Mouse (Mus musculus) brain, embryonic 18.5 days (tissue): ENCODE data around the gene Dctpp1.

Experiments
- DNase-seq: peaks from one replicate; pipeline ENCODE4 v3.0.0-alpha.2; 2012; ENCODE audit warnings: low read depth, low spot score

Gene Dctpp1

GRCm38 (mm10) chr7:127260309-127261111 is at the start of gene Dctpp1:
Gene Dctpp1, minus strand, starts transcription at chr7:127260709.
- peak; percentile 98 for DNase-seq

GRCm38 (mm10) chr7:127309951-127310350 is 49.4 kb upstream of the Dctpp1 start:
- DNase-seq = no peak

- DNase-seq = peak; percentile 37
Observed at GRCm38 (mm10) chr7:127308887-127309286, 48.4 kb upstream of the Dctpp1 start.

GRCm38 (mm10) chr7:127308431-127308830 is 47.9 kb upstream of the Dctpp1 start:
- no peak for DNase-seq

GRCm38 (mm10) chr7:127297586-127298193 is 37.2 kb upstream of the Dctpp1 start:
- no peak for DNase-seq

- no peak for DNase-seq
Observed at GRCm38 (mm10) chr7:127296786-127297555, 36.5 kb upstream of the Dctpp1 start.

- DNase-seq = no peak
Observed at GRCm38 (mm10) chr7:127296098-127296497, 35.6 kb upstream of the Dctpp1 start, which contains the start of gene Itgal. Gene Itgal, plus strand, starts transcription at chr7:127296260.

- no peak for DNase-seq
Observed at GRCm38 (mm10) chr7:127290142-127290541, 29.6 kb upstream of the Dctpp1 start.

GRCm38 (mm10) chr7:127289306-127289705 is 28.8 kb upstream of the Dctpp1 start:
- DNase-seq = no peak

- no peak for DNase-seq
Observed at GRCm38 (mm10) chr7:127287940-127288339, 27.4 kb upstream of the Dctpp1 start.

- no peak for DNase-seq
Observed at GRCm38 (mm10) chr7:127285154-127285553, 24.6 kb upstream of the Dctpp1 start.

- DNase-seq = no peak
Observed at GRCm38 (mm10) chr7:127282190-127282589, 21.7 kb upstream of the Dctpp1 start.

- DNase-seq = no peak
Observed at GRCm38 (mm10) chr7:127281114-127281513, 20.6 kb upstream of the Dctpp1 start.

- DNase-seq = no peak
Observed at GRCm38 (mm10) chr7:127280092-127280491, 19.6 kb upstream of the Dctpp1 start.

- no peak for DNase-seq
Observed at GRCm38 (mm10) chr7:127278311-127278710, 17.8 kb upstream of the Dctpp1 start.

GRCm38 (mm10) chr7:127276519-127276961 is 16.0 kb upstream of the Dctpp1 start:
- no peak for DNase-seq

GRCm38 (mm10) chr7:127273925-127274789 is 13.6 kb upstream of the Dctpp1 start, which contains the start of gene Sephs2:
Gene Sephs2, minus strand, starts transcription at chr7:127274055.
- peak; percentile 81 for DNase-seq

- DNase-seq = no peak
Observed at GRCm38 (mm10) chr7:127273118-127273923, 12.8 kb upstream of the Dctpp1 start.

- DNase-seq = no peak
Observed at GRCm38 (mm10) chr7:127272566-127272965, 12.1 kb upstream of the Dctpp1 start.

- DNase-seq = no peak
Observed at GRCm38 (mm10) chr7:127271093-127271492, 10.6 kb upstream of the Dctpp1 start.
